Mouse (Mus musculus) cerebellum, adult 2 months (tissue): ENCODE data around the gene Pdss2.

Experiments
- CTCF ChIP-seq: fragments of 200-500 bp; IDR thresholded peaks from 2 replicates; pipeline ENCODE4 v1.5.1; 2011; ENCODE audit warnings: low read depth, mild to moderate bottlenecking, control low read depth, low read length, moderate library complexity, borderline replicate concordance; ENCODE audit not compliant: insufficient read depth
- POLR2A ChIP-seq: fragments of 200-500 bp; IDR thresholded peaks from 2 replicates; pipeline ENCODE4 v1.6.1; 2011; ENCODE audit warnings: low read length, control low read depth, borderline replicate concordance; ENCODE audit not compliant: insufficient read depth

DNA sequence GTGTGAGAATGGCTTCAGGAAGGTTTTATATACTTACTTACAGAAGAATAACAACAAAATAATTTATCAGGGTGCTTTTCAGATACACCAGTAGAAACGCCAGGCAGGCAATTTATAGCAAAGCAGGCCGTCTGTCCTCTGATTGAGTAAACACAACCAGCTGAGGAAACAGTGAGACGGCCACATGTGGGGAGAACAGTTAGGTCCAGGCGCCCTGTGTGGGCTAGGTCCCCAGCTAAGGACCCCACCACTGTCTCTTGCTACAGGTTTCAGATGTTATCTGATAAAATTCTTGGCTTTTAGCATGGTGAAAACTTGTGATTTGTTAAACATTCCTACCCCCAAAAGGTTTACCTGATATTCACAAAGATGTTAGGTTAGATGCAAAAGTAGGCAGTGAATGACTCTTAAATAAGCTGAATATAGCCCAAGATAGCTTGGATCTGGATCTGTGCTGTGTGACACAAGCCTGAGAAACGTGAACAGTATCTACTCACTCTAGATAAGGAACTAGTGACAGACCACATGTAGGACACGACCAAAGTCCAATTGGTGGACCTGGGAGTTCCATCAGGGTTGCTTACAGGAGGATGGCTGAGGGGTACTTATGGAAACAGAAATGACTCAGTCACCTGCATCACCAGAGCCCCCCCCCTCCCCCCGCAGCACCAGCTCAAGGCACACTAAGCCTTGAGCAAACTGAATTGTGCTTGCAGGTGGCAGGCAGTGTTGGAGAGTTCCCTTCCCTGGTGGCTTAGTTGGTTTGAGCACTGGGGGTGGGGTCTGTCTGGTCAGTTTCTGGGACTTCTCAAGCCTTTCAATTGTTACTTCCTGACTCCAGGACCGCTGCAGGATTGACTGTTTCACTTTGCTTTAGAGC is 56.2 kb downstream of the Pdss2 start:
- no peak for TF ChIP-seq CTCF
- TF ChIP-seq POLR2A, result no peak
